Mouse (Mus musculus) c-Kit-positive CD71-negative TER-119-negative erythroid progenitor cells, embryonic 14.5 days (primary cell): ENCODE measurements around the gene Banf2.

Source experiments
- DNase-seq: peaks from one replicate; pipeline ENCODE4 v3.0.0-alpha.2; 2013; ENCODE audit warnings: low read depth

Gene Banf2

DNA sequence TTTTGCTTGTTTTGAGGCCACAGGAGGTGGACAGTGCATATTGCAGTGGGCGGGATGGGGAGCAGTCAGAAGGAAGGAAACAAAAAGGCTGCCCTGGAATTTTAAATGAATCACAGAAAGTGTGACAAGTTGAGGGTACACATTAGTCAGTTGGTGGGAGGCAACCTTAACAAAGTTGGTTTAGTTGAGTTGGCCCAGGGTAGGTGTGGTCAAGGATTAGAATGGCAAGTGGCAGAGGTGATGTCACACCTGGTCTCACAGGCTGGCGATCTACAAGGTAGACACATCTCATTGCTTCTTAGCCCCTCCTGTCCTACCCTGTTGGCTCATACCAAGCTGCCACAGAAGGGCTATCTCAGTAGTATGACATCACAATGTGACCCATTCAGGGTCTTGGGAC is at the start of gene Banf2:
TSS of gene Banf2 (plus strand) at position 396 of the 400 bp plus-strand sequence.
- DNase-seq = no peak

GRCm38 (mm10) chr2:143983482-143983881 is 49.4 kb upstream of the Banf2 start:
- no peak for DNase-seq

DNA sequence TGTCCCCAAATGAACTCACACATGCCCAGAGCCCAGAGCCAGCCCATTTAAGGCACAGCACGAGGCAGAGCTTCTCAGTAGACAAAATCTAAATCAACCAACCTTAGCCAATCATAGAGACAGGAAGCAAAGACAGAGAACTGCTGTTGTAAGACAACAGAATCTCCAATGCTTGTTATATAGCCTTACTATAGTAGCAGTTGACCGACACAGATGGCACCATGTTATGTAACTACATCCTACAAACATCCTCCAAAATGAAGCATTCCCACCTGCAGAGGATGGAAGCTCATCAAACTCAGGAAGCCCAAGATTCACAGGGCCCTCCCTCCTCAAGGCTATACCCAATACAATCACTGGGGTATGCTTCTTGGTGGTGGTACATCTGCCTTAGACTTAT is 45.4 kb upstream of the Banf2 start:
- DNase-seq = no peak

GRCm38 (mm10) chr2:143988016-143988415 is 44.8 kb upstream of the Banf2 start:
- no peak for DNase-seq

GRCm38 (mm10) chr2:143990997-143991396 is 41.9 kb upstream of the Banf2 start:
- no peak for DNase-seq

DNA sequence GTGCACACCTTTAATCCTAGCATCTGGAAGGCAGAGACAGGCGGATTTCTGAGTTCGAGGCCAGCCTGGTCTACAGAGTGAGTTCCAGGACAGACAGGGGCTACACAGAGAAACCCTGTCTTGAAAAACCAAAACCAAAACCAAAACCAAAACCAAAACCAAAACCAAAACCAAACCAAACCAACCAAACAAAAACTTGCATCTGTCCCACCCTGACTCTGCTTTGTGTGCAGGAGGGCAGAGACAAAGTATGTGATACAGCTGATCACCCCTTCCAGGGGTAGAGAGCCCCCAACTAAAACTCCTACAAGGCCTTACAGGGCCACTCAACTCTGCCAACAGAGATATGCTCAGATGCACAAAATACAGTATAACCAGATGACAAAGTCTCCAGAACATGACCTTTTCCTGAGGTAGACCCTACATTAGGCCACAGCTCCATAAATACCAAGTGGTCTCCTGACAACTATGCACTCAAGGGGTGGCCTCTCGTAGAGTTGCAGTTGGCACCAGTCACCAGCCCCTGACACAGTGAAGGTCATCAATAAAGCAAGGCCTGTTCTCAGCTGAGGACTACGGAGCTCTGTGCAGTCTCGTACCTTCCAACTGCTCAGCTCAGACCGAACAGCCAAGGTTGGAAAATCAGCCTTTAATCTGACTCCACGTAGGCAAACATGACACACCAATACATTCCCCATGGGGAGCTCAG is 40.7 kb upstream of the Banf2 start:
- no peak for DNase-seq

GRCm38 (mm10) chr2:143992977-143993376 is 39.9 kb upstream of the Banf2 start:
- DNase-seq = no peak

DNA sequence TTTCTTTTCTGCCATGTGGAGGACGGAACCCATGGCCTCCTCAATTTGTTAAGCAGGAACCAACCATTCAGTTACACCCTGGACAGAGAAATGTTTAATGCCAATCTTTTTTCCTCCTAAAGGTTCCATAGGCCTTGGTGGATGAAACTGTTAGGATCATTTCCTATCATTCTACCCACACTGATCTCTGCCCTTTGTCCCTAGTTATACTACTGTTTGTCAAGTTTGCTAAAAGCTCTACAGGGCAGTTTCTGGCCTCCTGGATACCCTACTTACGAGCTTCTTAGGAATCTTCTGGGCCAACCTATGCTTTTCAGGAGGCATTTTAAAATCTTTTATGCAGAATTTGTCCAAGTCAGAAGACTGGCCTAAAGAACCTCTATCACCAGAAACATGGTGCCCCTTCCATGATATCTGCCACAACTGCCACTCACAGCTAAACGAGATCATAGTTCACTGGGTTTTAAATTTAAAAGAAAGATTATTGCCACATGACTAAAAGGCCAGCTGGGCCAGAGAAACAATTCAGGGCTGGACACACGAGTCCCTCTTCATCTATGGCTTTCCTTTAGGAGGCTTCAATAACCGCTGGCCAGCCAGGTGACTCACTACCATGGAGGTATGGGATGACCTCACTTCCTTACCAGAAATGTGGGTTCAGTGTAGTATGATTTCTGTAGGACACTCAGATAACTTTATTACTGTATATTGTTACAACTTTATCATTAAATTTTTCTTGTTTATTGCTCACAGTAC is 30.5 kb upstream of the Banf2 start:
- DNase-seq = no peak

DNA sequence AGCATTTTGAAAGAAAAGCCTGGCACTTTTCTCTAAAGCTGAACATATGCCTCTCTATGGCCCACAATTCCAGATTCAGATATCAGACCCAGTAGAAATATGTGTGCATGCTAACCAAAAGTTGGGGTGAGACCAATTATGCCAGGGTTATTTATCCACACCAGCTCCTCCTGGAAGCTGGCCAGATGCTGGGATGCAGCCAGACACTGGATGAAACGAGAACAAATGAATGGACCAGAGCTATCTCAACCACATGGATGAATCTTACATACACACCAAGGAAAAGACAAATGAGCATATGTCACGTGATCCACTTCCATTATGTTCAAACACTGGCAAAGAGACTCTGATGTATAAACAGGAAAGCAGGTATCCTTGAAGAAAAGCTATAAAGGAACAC is 29.3 kb upstream of the Banf2 start:
- no peak for DNase-seq

DNA sequence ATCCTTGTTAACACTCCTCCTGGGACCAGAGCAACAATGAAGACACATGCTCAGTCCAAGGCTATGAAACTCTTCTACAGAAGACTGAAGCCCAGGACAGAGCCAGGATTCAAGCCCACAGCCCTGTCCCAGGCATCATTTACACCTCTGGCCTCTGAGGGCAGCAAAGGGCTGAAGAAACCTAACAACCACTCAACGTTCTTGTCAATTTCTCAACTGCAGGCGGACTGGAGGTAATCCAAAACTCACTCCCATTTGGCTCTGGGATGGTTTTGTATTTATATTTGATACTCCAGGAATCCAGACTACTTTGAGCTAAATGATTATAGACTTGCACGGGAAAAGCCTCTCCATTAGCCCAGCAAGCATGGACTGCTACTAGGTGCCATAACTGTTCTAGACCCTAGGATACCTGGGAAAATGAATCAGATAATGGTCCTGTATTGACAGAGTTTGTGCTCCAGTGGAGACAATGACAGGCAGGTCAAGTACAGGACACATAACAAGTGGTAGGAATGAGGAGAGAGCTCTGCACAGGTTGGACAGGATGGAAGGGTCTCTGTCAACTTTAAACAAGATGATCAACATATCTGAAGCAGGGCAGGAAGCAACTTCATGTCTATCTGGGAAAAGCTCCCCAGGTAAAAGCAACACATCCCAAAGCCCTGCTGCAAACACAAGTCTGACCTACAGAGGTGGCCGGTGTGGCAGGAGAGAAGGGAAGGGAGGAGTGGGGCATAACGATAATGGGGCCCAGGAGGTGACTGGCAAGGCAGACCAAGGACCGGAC is 27.5 kb upstream of the Banf2 start:
- DNase-seq = no peak

GRCm38 (mm10) chr2:144006686-144007085 is 26.2 kb upstream of the Banf2 start:
- no peak for DNase-seq

GRCm38 (mm10) chr2:144007211-144007610 is 25.6 kb upstream of the Banf2 start:
- no peak for DNase-seq

GRCm38 (mm10) chr2:144009081-144009480 is 23.8 kb upstream of the Banf2 start:
- DNase-seq = peak; percentile 16

GRCm38 (mm10) chr2:144009551-144010281 is 23.1 kb upstream of the Banf2 start:
- peak; percentile 30 for DNase-seq

- peak; percentile 48 for DNase-seq
Measured at GRCm38 (mm10) chr2:144010282-144011044, 22.4 kb upstream of the Banf2 start.

GRCm38 (mm10) chr2:144011080-144011551 is 21.7 kb upstream of the Banf2 start, which contains the start of gene Rrbp1:
Gene Rrbp1, minus strand, starts transcription at chr2:144011263.
- peak; percentile 89 for DNase-seq

- no peak for DNase-seq
Measured at GRCm38 (mm10) chr2:144014051-144014450, 18.8 kb upstream of the Banf2 start.

- no peak for DNase-seq
Measured at GRCm38 (mm10) chr2:144014481-144014880, 18.4 kb upstream of the Banf2 start.

DNA sequence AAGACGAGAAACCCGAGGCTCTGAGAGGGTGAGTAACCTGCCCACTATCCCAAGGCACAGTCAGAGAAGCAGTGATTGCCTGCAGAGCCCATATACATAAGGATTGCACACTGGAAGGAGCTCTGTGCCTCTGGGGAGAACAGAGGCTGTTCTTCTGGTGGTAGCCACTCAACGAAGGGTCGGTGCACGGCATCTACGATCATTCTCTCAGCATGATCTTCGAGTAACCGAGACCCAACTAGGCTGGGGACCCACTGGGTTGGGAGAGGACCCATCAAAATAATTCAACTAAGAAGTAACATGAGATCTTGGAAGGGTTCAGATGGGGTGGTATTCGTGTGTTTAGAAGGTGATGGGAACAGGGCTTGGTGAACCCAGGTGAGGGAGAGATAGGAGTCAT is 17.0 kb upstream of the Banf2 start:
- DNase-seq = no peak

DNA sequence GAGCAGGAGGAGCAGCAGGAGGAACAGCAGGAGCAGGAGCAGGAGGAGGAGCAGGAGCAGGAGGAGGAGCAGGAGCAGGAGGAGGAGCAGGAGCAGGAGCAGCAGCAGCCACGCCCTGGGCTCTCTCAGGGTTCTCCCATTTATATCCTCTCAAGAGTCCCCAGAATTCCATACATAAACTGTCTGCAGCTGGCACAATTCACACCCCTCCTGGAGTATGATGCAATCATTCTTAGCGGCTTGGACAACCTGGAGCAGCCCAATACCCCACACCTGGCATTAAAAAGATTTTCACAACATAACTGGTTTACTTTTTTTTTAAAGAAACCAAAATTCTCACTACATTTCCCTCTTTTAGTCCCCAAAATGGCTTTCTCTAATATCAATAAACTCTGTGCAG is 12.9 kb upstream of the Banf2 start:
- no peak for DNase-seq

DNA sequence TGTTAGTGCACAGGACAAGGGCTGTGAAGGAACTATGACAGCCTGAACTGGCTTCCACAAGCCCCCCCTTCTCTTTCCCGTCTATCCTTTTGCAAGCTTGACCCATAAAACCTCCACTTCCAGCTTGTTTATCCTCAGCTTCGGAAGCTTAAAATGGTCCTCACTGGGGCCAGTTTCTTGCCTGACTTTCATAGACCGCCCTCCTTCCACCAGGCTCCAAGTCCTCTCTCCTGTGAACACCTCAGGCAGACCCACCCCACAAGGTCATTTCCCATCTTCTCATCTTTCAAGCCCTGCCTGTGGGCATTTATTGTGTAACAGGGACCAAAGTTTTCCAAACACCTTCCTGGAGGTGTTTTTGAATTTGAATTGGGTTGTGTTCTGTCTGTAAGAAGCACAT is 10.4 kb upstream of the Banf2 start:
- no peak for DNase-seq
